Mouse (Mus musculus): ENCODE data around the gene Cldn3.

DNA sequence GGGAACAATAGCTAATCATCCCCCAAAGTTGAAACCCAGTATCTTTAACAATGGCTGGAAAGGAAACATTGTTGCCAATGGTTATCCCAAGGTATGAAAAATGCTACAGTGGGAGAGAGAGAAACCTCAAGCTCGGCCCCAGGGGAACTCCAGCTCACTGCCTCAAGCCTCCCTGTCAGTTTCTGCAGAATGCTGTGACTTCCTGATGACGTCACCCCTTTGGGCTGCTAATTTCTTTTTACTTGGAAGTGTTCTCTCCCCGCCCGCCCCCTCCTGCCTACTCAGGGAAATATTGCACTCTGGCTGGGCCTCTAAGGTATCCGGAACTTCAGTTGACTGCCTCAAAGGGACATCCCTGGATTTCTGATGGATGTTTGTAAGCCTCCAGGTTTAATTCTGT is 22.5 kb upstream of the Cldn3 start:
- TF ChIP-seq POLR2A (IDR thresholded peaks at IDR 0.05; ENCODE audit: borderline replicate concordance, low read depth, low read length) (no peak), CTCF (IDR thresholded peaks at IDR 0.05; ENCODE audit: low read depth, low read length) (no peak)

All from bone marrow macrophage, adult 2 months (primary cell).